Mouse (Mus musculus) right cerebral cortex, postnatal 10 days (tissue): ENCODE data around the gene Astn2.

Source experiments
- DNase-seq, 2 experiments: peaks; one replicate each; pipeline ENCODE4 v3.0.0; 2021; ENCODE audit warnings: low spot score in 2 of 2

The Astn2 gene

GRCm38 (mm10) chr4:65976251-65976650 lies 428.2 kb downstream of the Astn2 start:
- DNase-seq = peak; percentile 50 to 72

GRCm38 (mm10) chr4:65972395-65972794 lies 432.0 kb downstream of the Astn2 start:
- no peak for DNase-seq

DNA sequence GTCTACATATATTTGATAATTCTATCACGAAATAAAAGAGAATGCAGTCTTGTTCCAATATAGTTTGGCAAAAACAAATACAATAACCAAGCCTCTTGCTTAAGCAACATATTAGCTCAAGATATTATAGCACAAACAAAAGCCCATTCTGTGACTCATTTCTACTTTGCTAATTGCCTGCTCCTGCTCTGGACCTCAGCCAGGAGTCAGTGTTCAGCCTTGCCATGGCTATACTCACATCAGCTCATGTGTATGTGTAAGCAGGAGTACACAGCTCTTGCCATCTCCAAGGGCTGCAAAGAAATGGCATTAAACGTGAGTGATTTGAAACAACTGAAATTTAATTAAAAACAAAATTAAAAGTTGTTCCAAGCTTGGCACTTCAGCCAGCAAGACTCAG lies 435.1 kb downstream of the Astn2 start:
- no peak for DNase-seq

GRCm38 (mm10) chr4:65964604-65965003 lies 439.8 kb downstream of the Astn2 start:
- no peak for DNase-seq

- no peak for DNase-seq
Measured at GRCm38 (mm10) chr4:65959188-65959759, 445.1 kb downstream of the Astn2 start.

- DNase-seq = no peak
Measured at GRCm38 (mm10) chr4:65958369-65959187, 445.8 kb downstream of the Astn2 start.

DNA sequence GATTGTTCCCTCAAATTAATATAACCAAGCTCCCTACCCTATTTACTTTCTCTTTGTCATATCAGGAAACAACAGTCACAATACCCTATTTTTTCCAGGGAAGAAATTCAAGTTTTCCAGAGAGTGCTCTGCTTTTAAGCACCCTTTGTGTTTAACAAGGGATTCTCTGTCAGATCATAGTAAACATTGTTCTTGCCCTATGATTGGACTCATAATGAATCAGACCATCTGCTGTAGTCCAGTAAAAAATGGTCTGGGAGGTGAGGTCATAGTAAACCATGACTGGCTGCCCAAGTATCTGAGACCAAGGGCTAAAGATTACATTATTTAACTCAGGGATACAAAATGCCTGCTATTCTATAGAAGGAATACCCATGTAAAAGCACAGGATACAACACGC lies 452.5 kb downstream of the Astn2 start:
- DNase-seq = no peak

DNA sequence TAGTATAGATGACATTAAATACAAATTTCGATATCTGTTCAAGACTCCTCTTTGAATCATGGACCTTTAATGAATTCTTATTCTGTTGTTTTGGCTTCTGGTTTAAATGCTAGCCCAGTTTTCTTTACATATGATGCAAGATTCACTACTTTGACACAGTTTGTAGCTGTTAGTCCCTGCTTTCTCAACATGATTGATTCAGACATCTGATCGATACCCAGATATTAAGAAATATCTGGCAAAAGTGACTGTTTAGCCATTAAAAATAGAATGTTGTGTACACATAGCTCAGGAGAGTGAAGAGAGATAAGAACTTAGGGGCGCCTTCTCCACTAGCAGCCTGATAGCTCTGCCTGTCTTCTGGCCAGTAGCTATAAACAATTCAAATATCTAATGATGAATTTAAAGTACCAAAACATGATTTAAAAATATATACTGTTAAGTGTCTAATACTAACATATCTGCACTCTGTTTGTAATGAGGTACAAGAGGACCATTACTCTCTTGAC lies 457.2 kb downstream of the Astn2 start:
- DNase-seq = no peak

DNA sequence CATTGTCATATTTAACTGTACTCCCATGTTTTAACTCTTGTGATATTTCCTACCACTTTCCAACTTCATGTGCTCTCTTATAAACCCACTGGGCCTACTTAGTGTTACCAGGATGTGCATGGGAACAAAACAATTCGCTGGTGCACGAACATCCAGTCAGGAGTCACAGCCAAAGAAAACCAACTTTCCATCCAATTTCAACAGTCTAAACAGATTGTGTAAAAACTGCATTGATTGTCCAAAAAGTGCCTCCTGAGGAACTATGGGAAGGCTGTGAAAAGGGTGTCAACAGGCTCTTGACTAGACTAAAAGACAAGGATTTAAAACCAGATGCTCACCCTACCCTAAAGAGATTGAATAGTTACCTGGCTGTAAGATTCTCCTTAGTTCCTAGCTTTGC lies 458.4 kb downstream of the Astn2 start:
- no peak for DNase-seq

GRCm38 (mm10) chr4:65930901-65931300 lies 473.5 kb downstream of the Astn2 start:
- DNase-seq = no peak

DNA sequence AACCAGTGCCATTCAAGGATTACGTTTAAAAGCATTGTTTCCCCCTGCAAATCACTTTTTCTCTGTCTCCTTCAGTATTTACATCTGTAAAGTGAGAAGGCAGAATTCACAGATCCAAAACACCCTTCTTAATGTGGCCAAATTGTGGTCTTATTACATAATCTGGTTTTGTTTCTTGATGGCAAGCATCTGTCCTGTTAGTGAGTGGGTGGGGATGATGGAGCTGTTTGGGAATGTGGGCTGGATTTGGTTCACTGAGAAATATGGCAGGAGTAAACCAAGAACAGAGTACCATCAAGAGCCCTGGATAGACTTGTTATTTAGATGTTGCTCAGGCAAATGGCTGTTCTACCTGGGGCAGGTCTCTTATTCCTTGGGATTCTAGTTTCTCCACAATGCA lies 484.1 kb downstream of the Astn2 start:
- no peak for DNase-seq

- DNase-seq = no peak
Measured at GRCm38 (mm10) chr4:65916027-65917008, 488.1 kb downstream of the Astn2 start.

- DNase-seq = no peak
Measured at GRCm38 (mm10) chr4:65912247-65912942, 492.0 kb downstream of the Astn2 start.

- DNase-seq = peak in 1 of 2 experiments; percentile 34
Measured at GRCm38 (mm10) chr4:65907660-65908059, 496.8 kb downstream of the Astn2 start.

- DNase-seq = no peak
Measured at GRCm38 (mm10) chr4:65904963-65905362, 499.4 kb downstream of the Astn2 start.

DNA sequence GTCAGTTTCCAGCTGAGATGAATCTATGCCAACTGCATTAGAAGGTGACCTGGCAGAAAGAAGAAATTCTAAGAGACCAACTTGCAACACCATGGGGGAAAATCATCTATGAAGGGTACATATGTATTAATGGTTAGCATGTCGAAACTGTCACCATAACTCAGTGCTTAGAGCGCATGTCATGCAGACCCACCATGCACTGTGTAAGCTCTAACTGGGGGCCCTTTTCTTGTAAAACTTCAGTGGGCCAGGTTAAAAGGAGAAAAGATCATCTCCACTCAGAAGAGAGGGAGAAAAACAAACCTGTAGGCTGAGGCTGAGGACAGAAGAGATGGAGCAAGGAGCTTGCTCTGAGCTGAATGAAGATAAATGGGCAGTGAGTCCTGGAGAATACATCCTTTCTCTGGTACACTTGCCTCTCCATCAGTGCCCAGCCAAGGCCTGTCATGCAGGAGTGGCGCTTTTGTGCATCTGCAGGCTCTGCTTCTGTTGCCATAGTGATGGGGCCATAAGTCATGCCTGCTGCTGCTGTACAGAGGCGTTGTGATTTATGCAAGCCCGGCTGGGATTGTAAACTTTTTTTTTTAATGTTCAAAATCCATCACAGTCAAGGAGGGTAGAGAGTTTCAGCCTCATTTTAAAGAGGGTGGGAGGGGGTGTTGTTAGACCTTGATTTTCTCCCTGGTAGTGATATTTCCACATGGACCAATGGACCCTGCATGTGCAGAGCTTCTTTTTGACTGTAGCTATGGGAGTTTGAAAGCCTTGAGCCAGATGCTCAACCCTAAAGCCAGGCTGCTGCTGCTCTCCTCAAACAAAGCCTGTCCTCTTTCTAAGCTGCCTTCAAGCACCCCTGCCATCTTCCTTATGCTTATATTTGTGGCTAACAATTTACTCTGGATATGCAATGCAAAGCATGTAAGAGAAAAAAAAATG lies 508.1 kb downstream of the Astn2 start:
- DNase-seq = peak; percentile 39 to 41

DNA sequence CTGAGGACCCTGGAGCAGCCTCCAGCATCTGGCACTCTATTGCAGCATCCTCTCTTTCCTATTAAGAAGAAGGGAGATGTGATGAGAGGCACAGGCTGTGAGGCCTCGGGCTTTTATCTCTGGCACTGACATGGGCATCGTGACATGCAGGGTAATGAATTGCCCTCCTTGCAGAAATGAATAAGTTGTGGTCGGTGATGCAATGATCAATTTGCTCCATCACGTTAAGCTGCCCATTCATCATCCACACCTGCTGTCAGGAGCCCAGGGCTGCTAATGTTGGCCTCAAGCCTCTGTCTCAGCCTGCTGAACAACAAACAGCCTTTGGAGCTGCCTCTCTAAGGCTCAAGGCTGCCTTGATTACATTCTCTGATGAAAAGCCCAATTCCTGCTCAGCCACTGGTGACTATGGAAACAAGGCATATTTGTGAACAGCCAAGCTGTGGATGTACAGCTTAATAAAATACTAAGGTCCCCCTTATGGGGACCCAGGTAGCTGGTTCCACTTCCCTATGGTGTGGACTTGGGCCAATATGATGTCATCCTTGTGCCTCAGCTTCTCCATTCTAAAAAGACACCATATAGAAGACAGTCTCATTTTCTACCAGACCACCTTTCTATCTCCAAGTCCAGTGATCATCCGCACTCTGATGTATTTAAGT lies 515.9 kb downstream of the Astn2 start:
- peak; percentile 47 to 65 for DNase-seq

DNA sequence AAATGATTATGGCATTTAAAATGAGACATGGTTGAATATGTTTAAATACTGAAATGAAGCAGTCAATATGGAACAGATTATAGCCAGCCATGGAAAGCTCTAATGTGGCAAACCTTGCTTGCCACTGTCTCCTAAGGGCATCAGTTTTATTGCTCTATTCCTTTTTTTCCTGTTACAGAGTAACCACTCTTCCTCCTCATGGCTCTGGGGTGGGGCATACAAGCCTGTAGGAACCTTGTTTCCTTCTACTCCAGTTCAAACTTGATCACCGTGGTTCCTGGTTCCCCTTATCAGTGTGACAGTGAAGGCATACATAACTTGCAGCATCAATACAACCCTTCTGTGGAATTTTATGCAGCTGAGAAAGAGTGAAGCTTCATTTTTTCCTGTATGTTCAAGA lies 517.5 kb downstream of the Astn2 start:
- no peak for DNase-seq

DNA sequence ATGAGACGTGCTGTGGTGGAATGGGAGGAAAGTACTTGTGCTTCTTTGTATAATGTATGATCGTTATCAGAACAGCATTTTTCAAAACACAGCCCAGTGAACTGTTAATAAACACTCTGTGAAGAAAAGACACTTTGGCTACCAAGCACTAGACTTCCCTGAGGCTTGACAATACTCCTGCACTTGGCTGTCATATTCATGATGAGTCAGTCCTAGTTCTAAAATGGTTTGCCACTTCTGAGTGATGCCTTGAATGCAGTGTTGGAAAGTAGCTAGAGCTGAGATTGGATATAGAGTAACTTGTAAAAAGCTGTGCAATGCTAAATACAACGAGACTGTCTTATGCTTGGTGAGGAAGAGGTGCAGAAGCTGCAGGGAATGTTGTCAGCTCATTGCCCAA lies 518.5 kb downstream of the Astn2 start:
- no peak for DNase-seq
